Mouse (Mus musculus): ENCODE measurements around the gene Cep70. TPM values are rescaled to one million over a fixed set of nuclear protein-coding genes. Genes with fewer than 3 reads are reported as not detected.

Cep70 gene
- polyA plus RNA-seq (2012; rRNA removed), result 15.4 and 15.8 TPM in 2 replicates

- Histone ChIP-seq H3K4me1 (ENCODE audit: control insufficient read depth, insufficient read depth, low read length) (no peaks in the 10 kb centered on the region; the same call in 1 of the 2 replicates), H3K4me3 (replicated peaks; ENCODE audit: insufficient read depth, low read depth, low read length) (peak within 1 kb of the TSS; percentile 99), H3K27ac (ENCODE audit: insufficient read depth, low read length) (peak within 1 kb of the TSS; percentile 25), H3K27me3 (ENCODE audit: control insufficient read depth, insufficient read depth, low read length) (no peaks in the 10 kb centered on the region)
- no peak for TF ChIP-seq CTCF (IDR thresholded peaks at IDR 0.05; ENCODE audit: borderline replicate concordance, insufficient read depth, low read depth, low read length)
- peak; percentile 63 for TF ChIP-seq POLR2A (IDR thresholded peaks at IDR 0.05; ENCODE audit: borderline replicate concordance, insufficient read depth, low read length)
- peak; percentile 96 to 97 for DNase-seq
- under 1% methylated on average over 66 of the region's 66 CpGs for WGBS
Observed at GRCm38 (mm10) chr9:99243190-99243894, at the start of gene Cep70. Gene Cep70, plus strand, starts transcription at chr9:99243367.

GRCm38 (mm10) chr9:99212643-99213042, 30.5 kb upstream of the Cep70 start:
- DNase-seq, result no peak
- TF ChIP-seq CTCF (IDR thresholded peaks at IDR 0.05; ENCODE audit: borderline replicate concordance, insufficient read depth, low read depth, low read length) (no peak), POLR2A (IDR thresholded peaks at IDR 0.05; ENCODE audit: borderline replicate concordance, insufficient read depth, low read length) (no peak)
- H3K27ac ChIP-seq (ENCODE audit: insufficient read depth, low read length), result no peak overlapping the region
- 80% methylated on average over 2 of the region's 2 CpGs for WGBS
- H3K27me3 ChIP-seq (ENCODE audit: control insufficient read depth, insufficient read depth, low read length), result no peaks in the 10 kb centered on the region
- H3K4me1 ChIP-seq (ENCODE audit: control insufficient read depth, insufficient read depth, low read length), result no peaks in the 10 kb centered on the region
- H3K4me3 ChIP-seq (replicated peaks; ENCODE audit: insufficient read depth, low read depth, low read length), result no peak overlapping the region

- WGBS, result 81% methylated on average over 2 of the region's 2 CpGs
- DNase-seq, result no peak
- TF ChIP-seq POLR2A (IDR thresholded peaks at IDR 0.05; ENCODE audit: borderline replicate concordance, insufficient read depth, low read length) (no peak), CTCF (IDR thresholded peaks at IDR 0.05; ENCODE audit: borderline replicate concordance, insufficient read depth, low read depth, low read length) (no peak)
Observed at GRCm38 (mm10) chr9:99216182-99216581, 27.0 kb upstream of the Cep70 start.

GRCm38 (mm10) chr9:99217999-99218719, 25.0 kb upstream of the Cep70 start:
- Histone ChIP-seq H3K27me3 (ENCODE audit: control insufficient read depth, insufficient read depth, low read length) (no peaks in the 10 kb centered on the region), H3K27ac (ENCODE audit: insufficient read depth, low read length) (no peak overlapping the region), H3K4me3 (replicated peaks; ENCODE audit: insufficient read depth, low read depth, low read length) (no peak overlapping the region), H3K4me1 (ENCODE audit: control insufficient read depth, insufficient read depth, low read length) (no peaks in the 10 kb centered on the region)
- TF ChIP-seq POLR2A (IDR thresholded peaks at IDR 0.05; ENCODE audit: borderline replicate concordance, insufficient read depth, low read length) (no peak), CTCF (IDR thresholded peaks at IDR 0.05; ENCODE audit: borderline replicate concordance, insufficient read depth, low read depth, low read length) (no peak)
- DNase-seq, result no peak
- 31% methylated on average over 6 of the region's 6 CpGs for WGBS

More at GRCm38 (mm10) chr9:99216182-99216581, 27.0 kb upstream of the Cep70 start:
- Histone ChIP-seq H3K27me3 (ENCODE audit: control insufficient read depth, insufficient read depth, low read length) (no peaks in the 10 kb centered on the region), H3K4me1 (ENCODE audit: control insufficient read depth, insufficient read depth, low read length) (no peaks in the 10 kb centered on the region), H3K27ac (ENCODE audit: insufficient read depth, low read length) (no peak overlapping the region), H3K4me3 (replicated peaks; ENCODE audit: insufficient read depth, low read depth, low read length) (no peak overlapping the region)

GRCm38 (mm10) chr9:99221636-99222035, 21.5 kb upstream of the Cep70 start:
- Histone ChIP-seq H3K27ac (ENCODE audit: insufficient read depth, low read length) (no peak overlapping the region), H3K27me3 (ENCODE audit: control insufficient read depth, insufficient read depth, low read length) (no peaks in the 10 kb centered on the region), H3K4me1 (ENCODE audit: control insufficient read depth, insufficient read depth, low read length) (no peaks in the 10 kb centered on the region), H3K4me3 (replicated peaks; ENCODE audit: insufficient read depth, low read depth, low read length) (no peak overlapping the region)
- DNase-seq, result no peak
- 88% methylated on average over 4 of the region's 4 CpGs for WGBS
- no peak for TF ChIP-seq CTCF (IDR thresholded peaks at IDR 0.05; ENCODE audit: borderline replicate concordance, insufficient read depth, low read depth, low read length)
- no peak for TF ChIP-seq POLR2A (IDR thresholded peaks at IDR 0.05; ENCODE audit: borderline replicate concordance, insufficient read depth, low read length)

- TF ChIP-seq POLR2A (IDR thresholded peaks at IDR 0.05; ENCODE audit: borderline replicate concordance, insufficient read depth, low read length), result no peak
- TF ChIP-seq CTCF (IDR thresholded peaks at IDR 0.05; ENCODE audit: borderline replicate concordance, insufficient read depth, low read depth, low read length), result no peak
- H3K27ac ChIP-seq (ENCODE audit: insufficient read depth, low read length), result no peak overlapping the region
- no peak overlapping the region for H3K4me3 ChIP-seq (replicated peaks; ENCODE audit: insufficient read depth, low read depth, low read length)
- 55% methylated on average over 3 of the region's 3 CpGs for WGBS
- no peaks in the 10 kb centered on the region for H3K27me3 ChIP-seq (ENCODE audit: control insufficient read depth, insufficient read depth, low read length)
- DNase-seq, result no peak
- H3K4me1 ChIP-seq (ENCODE audit: control insufficient read depth, insufficient read depth, low read length), result no peaks in the 10 kb centered on the region
Observed at GRCm38 (mm10) chr9:99224583-99224982, 18.6 kb upstream of the Cep70 start.

GRCm38 (mm10) chr9:99229450-99229849, 13.7 kb upstream of the Cep70 start:
- no peak for DNase-seq
- WGBS, result 90% methylated on average over 14 of the region's 14 CpGs
- no peaks in the 10 kb centered on the region for H3K4me1 ChIP-seq (ENCODE audit: control insufficient read depth, insufficient read depth, low read length)
- TF ChIP-seq POLR2A (IDR thresholded peaks at IDR 0.05; ENCODE audit: borderline replicate concordance, insufficient read depth, low read length), result no peak
- TF ChIP-seq CTCF (IDR thresholded peaks at IDR 0.05; ENCODE audit: borderline replicate concordance, insufficient read depth, low read depth, low read length), result no peak
- H3K4me3 ChIP-seq (replicated peaks; ENCODE audit: insufficient read depth, low read depth, low read length), result no peak overlapping the region
- H3K27ac ChIP-seq (ENCODE audit: insufficient read depth, low read length), result no peak overlapping the region
- no peaks in the 10 kb centered on the region for H3K27me3 ChIP-seq (ENCODE audit: control insufficient read depth, insufficient read depth, low read length)

- DNase-seq, result no peak
- Histone ChIP-seq H3K4me3 (replicated peaks; ENCODE audit: insufficient read depth, low read depth, low read length) (no peak within 1 kb of the TSS), H3K4me1 (ENCODE audit: control insufficient read depth, insufficient read depth, low read length) (no peaks in the 10 kb centered on the region), H3K27ac (ENCODE audit: insufficient read depth, low read length) (no peak within 1 kb of the TSS), H3K27me3 (ENCODE audit: control insufficient read depth, insufficient read depth, low read length) (no peaks in the 10 kb centered on the region)
- 76% methylated on average over 14 of the region's 14 CpGs for WGBS
- no peak for TF ChIP-seq CTCF (IDR thresholded peaks at IDR 0.05; ENCODE audit: borderline replicate concordance, insufficient read depth, low read depth, low read length)
- TF ChIP-seq POLR2A (IDR thresholded peaks at IDR 0.05; ENCODE audit: borderline replicate concordance, insufficient read depth, low read length), result no peak
Observed at GRCm38 (mm10) chr9:99237139-99237538, 6.0 kb upstream of the Cep70 start, which contains the start of gene Faiml. Gene Faiml, minus strand, starts transcription at chr9:99237239.
